Mouse (Mus musculus) CH12F3 (cell line): ENCODE data around the gene Acsl5.

Experiments used
- in situ Hi-C: fragments of 300-500 bp; cut with MboI; formaldehyde crosslinking; loops from 2 replicates; pipeline ENCODE4 v1.14.3; 2020; ENCODE audit warnings: low sequenced_read_pairs

The Acsl5 gene

GRCm38 (mm10) chr19:55276100-55276499 lies 24.4 kb downstream of the Acsl5 start:
- in situ Hi-C loops: no loop called here

GRCm38 (mm10) chr19:55276770-55277169 lies 25.0 kb downstream of the Acsl5 start:
- in situ Hi-C loops: no loop called here

- in situ Hi-C loops: no loop called here
Measured at GRCm38 (mm10) chr19:55284093-55284492, 32.4 kb downstream of the Acsl5 start.

GRCm38 (mm10) chr19:55286034-55286433 lies 34.3 kb downstream of the Acsl5 start:
- in situ Hi-C loops: no loop called here

GRCm38 (mm10) chr19:55288974-55289373 lies 37.2 kb downstream of the Acsl5 start:
- in situ Hi-C loops: no loop called here

- in situ Hi-C loops: no loop called here
Measured at GRCm38 (mm10) chr19:55290621-55291270, 39.0 kb downstream of the Acsl5 start.

GRCm38 (mm10) chr19:55292210-55292850 lies 40.6 kb downstream of the Acsl5 start:
- in situ Hi-C loops: no loop called here

GRCm38 (mm10) chr19:55293175-55293574 lies 41.4 kb downstream of the Acsl5 start:
- in situ Hi-C loops: no loop called here

- in situ Hi-C loops: no loop called here
Measured at GRCm38 (mm10) chr19:55295075-55295474, 43.3 kb downstream of the Acsl5 start.

GRCm38 (mm10) chr19:55295556-55295955 lies 43.8 kb downstream of the Acsl5 start:
- in situ Hi-C loops: no loop called here

- in situ Hi-C loops: no loop called here
Measured at GRCm38 (mm10) chr19:55296301-55296700, 44.6 kb downstream of the Acsl5 start.

- in situ Hi-C loops: no loop called here
Measured at GRCm38 (mm10) chr19:55297489-55297888, 45.8 kb downstream of the Acsl5 start.

GRCm38 (mm10) chr19:55297961-55298360 lies 46.2 kb downstream of the Acsl5 start:
- in situ Hi-C loops: no loop called here

- in situ Hi-C loops: no loop called here
Measured at GRCm38 (mm10) chr19:55299378-55299777, 47.6 kb downstream of the Acsl5 start.

GRCm38 (mm10) chr19:55300525-55300924 lies 48.8 kb downstream of the Acsl5 start:
- in situ Hi-C loops: no loop called here

GRCm38 (mm10) chr19:55305024-55305423 lies 53.3 kb downstream of the Acsl5 start:
- in situ Hi-C loops: no loop called here

- in situ Hi-C loops: no loop called here
Measured at GRCm38 (mm10) chr19:55311874-55312273, 60.1 kb downstream of the Acsl5 start.

- in situ Hi-C loops: no loop called here
Measured at GRCm38 (mm10) chr19:55313649-55314048, 61.9 kb downstream of the Acsl5 start.

- in situ Hi-C loops: no loop called here
Measured at GRCm38 (mm10) chr19:55315452-55316108, 63.8 kb downstream of the Acsl5 start, which contains the start of gene Zdhhc6. TSS of gene Zdhhc6 (minus strand) at chr19:55316032.

GRCm38 (mm10) chr19:55316109-55316714 lies 64.5 kb downstream of the Acsl5 start, which contains the start of gene Vti1a:
TSS of gene Vti1a (plus strand) at chr19:55316295.
- in situ Hi-C loops: no loop called here

GRCm38 (mm10) chr19:55316901-55317300 lies 65.2 kb downstream of the Acsl5 start:
- in situ Hi-C loops: no loop called here
